Mouse (Mus musculus): ENCODE data around the gene Cacna1f.

DNA sequence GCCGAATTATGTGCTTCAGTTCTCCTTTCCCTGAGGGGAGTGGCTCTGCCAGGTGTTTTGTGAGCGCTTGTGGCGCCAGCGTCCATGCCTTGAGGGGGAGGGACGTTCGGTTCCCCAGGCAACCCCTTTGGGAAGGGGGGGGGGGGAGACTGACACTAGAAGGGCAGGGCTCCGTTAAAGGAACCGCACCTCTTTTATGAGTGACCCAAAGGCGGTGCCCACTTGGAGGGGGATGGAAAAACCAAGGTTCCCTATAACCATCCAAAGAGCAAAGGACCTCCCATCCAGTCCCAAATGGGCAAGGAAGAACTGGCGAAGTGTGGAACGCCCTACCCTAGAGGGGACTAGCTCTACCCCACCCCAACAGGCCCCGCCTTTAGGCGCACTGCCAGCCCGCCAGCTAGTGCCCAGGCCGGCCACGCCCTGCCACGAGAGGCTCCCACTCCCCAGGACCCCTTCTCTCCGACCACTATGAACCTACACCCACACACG is 63.6 kb downstream of the Cacna1f start:
- TF ChIP-seq POLR2A (IDR thresholded peaks at IDR 0.05; ENCODE audit: borderline replicate concordance, control insufficient read depth, low read depth, low read length), result no peak
- no peak for TF ChIP-seq CTCF (IDR thresholded peaks at IDR 0.05; ENCODE audit: control insufficient read depth, insufficient read depth, low read length)

Measured in bone marrow, adult 2 months (tissue).